Mouse (Mus musculus): ENCODE measurements at regions not wholly inside any gene's neighbourhood (a gene's known extent, or its start where the extent isn't known, plus 50 kb on each side); places are given as distances from the start of the nearest gene placed in this dataset.

DNA sequence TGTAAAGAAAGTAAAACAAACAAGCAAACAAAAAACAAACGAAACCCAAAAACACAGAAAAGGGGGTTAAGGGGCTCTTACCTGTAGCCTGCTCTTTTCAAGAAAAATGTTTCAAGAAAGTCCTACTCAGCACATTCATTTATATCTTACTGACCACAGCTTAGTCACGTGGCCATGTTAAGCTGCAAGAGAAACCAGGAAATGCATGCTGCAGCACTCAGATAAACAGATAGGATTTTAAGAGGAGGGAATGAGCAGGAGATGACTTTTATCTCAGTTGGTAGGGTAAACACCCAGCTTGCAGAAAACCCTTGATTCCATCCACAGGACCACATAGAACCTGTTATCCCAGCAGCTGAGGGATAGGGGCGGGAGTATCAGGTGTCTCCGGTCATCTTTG, 62.9 kb upstream of the Sfmbt2 start:
- TF ChIP-seq USF1 (IDR thresholded peaks at IDR 0.05; ENCODE audit: low read depth) (peak; percentile 45), MYOG (IDR thresholded peaks at IDR 0.05; ENCODE audit: control insufficient read depth, extremely low read depth, insufficient read length) (no peak)
- H3K27me3 ChIP-seq (ENCODE audit: control insufficient read depth, insufficient read depth, insufficient read length): no peaks in the 10 kb centered on the region
- no peaks in the 10 kb centered on the region for H3K79me3 ChIP-seq (ENCODE audit: low read depth)
- H3K36me3 ChIP-seq (ENCODE audit: control insufficient read depth, insufficient read depth): no peaks in the 10 kb centered on the region
- H3K4me3 ChIP-seq (ENCODE audit: insufficient read depth, poor library complexity, severe bottlenecking): no peak overlapping the region
- no peaks in the 10 kb centered on the region for H3K79me2 ChIP-seq (ENCODE audit: control insufficient read depth, insufficient read depth)
- H3ac ChIP-seq (ENCODE audit: control insufficient read depth, insufficient read length, low read depth): no peak overlapping the region

DNA sequence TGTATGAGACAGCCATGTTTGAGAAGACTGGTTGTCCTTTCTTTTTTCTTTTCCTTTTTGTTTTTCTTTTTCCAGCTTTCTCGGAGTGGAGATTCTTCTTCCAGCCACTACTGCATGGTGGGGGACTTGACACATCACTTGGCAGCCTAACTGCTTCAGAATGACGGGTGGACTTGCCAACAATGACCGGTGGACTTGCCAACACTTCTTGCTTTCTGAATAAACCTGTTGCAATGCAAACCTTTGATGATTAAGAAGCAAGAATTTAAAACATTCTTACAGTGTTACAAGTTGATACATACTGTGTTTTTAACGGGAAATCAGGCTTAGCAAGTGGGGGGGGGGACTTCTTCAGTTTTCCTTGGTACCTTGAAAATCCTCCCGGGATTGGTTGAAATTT, 60.7 kb upstream of the Sfmbt2 start:
- Histone ChIP-seq H3K36me3 (ENCODE audit: control insufficient read depth, insufficient read depth) (no peaks in the 10 kb centered on the region), H3K79me2 (ENCODE audit: control insufficient read depth, insufficient read depth) (no peaks in the 10 kb centered on the region), H3K79me3 (ENCODE audit: low read depth) (no peaks in the 10 kb centered on the region), H3K27me3 (ENCODE audit: control insufficient read depth, insufficient read depth, insufficient read length) (no peaks in the 10 kb centered on the region), H3K4me3 (ENCODE audit: insufficient read depth, poor library complexity, severe bottlenecking) (no peak overlapping the region), H3ac (ENCODE audit: control insufficient read depth, insufficient read length, low read depth) (no peak overlapping the region)
- TF ChIP-seq USF1 (IDR thresholded peaks at IDR 0.05; ENCODE audit: low read depth): no peak
- no peak for TF ChIP-seq MYOG (IDR thresholded peaks at IDR 0.05; ENCODE audit: control insufficient read depth, extremely low read depth, insufficient read length)
- no peak for TF ChIP-seq FOSL1 (IDR thresholded peaks at IDR 0.05; ENCODE audit: insufficient read depth, low read length, poor library complexity, severe bottlenecking)
- TF ChIP-seq MAX (IDR thresholded peaks at IDR 0.05): no peak
- no peak for TF ChIP-seq CTCF (IDR thresholded peaks at IDR 0.05; ENCODE audit: control insufficient read depth, insufficient read depth, insufficient read length)
- no peak for TF ChIP-seq CEBPB (IDR thresholded peaks at IDR 0.05; ENCODE audit: low read depth)

DNA sequence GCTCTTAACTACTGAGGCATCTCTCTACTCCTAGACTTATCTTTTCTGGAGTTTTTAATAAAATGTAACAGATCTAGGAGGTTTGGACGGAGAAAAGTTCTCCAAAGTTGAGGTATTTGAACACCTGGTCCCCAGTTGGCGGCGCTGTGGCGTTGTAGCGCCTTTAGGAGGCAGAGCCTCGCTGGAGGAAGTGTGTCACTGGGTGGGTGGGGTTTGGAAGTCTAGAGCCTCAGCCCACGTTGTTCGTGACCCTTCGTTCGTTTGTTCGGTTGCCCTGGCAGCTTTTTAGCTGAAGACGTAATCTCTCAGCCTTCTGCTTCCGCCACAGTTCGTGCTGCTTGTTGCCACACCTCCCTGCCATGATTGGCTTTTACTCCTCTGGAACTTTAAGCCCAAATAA, 58.6 kb upstream of the Sfmbt2 start:
- no peak for TF ChIP-seq MAX (IDR thresholded peaks at IDR 0.05)
- no peak for TF ChIP-seq MYOD1 (IDR thresholded peaks at IDR 0.05; ENCODE audit: control insufficient read depth, insufficient read length, low read depth)
- no peak for TF ChIP-seq CEBPB (IDR thresholded peaks at IDR 0.05; ENCODE audit: low read depth)
- no peak overlapping the region for H3ac ChIP-seq (ENCODE audit: control insufficient read depth, insufficient read length, low read depth)
- no peaks in the 10 kb centered on the region for H3K36me3 ChIP-seq (ENCODE audit: control insufficient read depth, insufficient read depth)
- H3K79me3 ChIP-seq (ENCODE audit: low read depth): no peaks in the 10 kb centered on the region
- H3K79me2 ChIP-seq (ENCODE audit: control insufficient read depth, insufficient read depth): no peaks in the 10 kb centered on the region
- no peaks in the 10 kb centered on the region for H3K27me3 ChIP-seq (ENCODE audit: control insufficient read depth, insufficient read depth, insufficient read length)
- H3K4me3 ChIP-seq (ENCODE audit: insufficient read depth, poor library complexity, severe bottlenecking): no peak overlapping the region

DNA sequence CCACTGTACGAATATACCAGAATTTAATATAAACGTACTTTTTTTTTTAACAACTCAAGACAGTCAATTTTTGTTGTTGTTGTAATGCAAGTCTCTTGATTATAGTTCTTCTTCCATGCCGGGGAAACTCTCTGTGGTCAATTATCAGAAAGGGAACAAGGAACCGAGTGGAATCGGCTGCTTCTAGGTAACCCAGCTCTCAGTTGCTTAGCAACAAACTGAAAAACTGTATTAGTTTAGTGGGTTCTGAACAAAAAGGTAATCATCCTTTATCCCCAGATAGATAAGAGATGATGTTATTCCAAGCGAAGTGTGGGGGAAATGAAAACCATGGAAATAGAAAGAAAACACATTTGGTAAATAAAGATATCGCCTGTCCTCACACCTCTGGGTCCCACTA, 57.9 kb upstream of the Sfmbt2 start:
- no peaks in the 10 kb centered on the region for H3K27me3 ChIP-seq (ENCODE audit: control insufficient read depth, insufficient read depth, insufficient read length)
- no peak overlapping the region for H3K4me3 ChIP-seq (ENCODE audit: insufficient read depth, poor library complexity, severe bottlenecking)
- H3ac ChIP-seq (ENCODE audit: control insufficient read depth, insufficient read length, low read depth): no peak overlapping the region
- H3K79me3 ChIP-seq (ENCODE audit: low read depth): no peaks in the 10 kb centered on the region
- H3K36me3 ChIP-seq (ENCODE audit: control insufficient read depth, insufficient read depth): no peaks in the 10 kb centered on the region
- no peaks in the 10 kb centered on the region for H3K79me2 ChIP-seq (ENCODE audit: control insufficient read depth, insufficient read depth)
- TF ChIP-seq MYOD1 (IDR thresholded peaks at IDR 0.05; ENCODE audit: control insufficient read depth, insufficient read length, low read depth) (no peak), MYOG (IDR thresholded peaks at IDR 0.05; ENCODE audit: control insufficient read depth, extremely low read depth, insufficient read length) (no peak), MAX (IDR thresholded peaks at IDR 0.05) (no peak)

DNA sequence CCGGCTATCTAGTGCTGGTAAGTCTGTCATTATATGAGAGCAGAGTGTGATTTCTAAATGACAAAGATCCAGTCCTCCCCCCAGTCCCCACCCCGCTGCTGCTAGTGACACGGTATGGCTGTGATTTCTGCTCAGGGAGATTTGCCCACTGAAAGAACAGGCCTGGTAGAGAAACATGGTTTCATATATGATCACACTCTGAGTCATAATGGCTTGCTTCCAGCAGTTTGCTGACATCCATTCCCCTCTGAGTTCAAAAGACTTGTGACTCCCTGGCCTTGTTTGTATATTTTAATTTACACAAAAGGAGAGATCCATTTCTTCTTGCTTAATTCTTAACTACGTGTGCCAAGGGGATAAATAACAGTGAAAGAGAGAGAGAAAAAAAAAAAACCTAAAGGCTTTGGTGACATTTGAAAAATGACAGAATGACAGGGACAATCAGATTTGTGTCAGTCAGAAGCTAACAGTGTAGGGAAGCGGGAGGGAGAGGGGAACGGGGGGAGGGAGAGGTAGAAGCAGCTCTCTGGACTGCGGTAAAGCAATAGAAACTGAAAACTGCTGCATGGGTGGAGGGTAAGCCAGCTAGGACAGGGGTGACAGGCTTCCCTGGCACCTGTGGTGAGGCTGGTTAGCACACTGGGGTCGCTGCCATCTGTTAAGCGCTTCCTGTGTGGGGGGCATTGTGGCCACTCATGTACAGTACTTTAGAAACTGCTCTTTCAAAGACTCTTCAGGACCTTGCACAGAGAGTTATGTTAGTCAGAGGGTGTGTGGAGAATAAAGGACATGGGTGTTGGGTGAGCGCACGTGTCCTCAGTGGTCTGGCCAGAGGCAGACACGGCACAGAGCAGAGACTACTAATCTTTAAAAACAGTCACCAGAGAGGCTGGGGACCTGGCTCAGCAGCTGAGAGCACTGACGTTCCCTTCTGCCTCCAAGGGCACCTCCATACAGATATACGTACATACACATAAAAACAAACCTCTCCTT, 55.8 kb upstream of the Sfmbt2 start:
- no peaks in the 10 kb centered on the region for H3K79me2 ChIP-seq (ENCODE audit: control insufficient read depth, insufficient read depth)
- TF ChIP-seq CTCF (IDR thresholded peaks at IDR 0.05; ENCODE audit: control insufficient read depth, insufficient read depth, insufficient read length) (no peak), FOSL1 (IDR thresholded peaks at IDR 0.05; ENCODE audit: insufficient read depth, low read length, poor library complexity, severe bottlenecking) (peak; percentile 45), MYOG (IDR thresholded peaks at IDR 0.05; ENCODE audit: control insufficient read depth, extremely low read depth, insufficient read length) (no peak)
- H3K4me3 ChIP-seq (ENCODE audit: insufficient read depth, poor library complexity, severe bottlenecking): no peak overlapping the region
- no peaks in the 10 kb centered on the region for H3K79me3 ChIP-seq (ENCODE audit: low read depth)
- H3K27me3 ChIP-seq (ENCODE audit: control insufficient read depth, insufficient read depth, insufficient read length): no peaks in the 10 kb centered on the region
- H3ac ChIP-seq (ENCODE audit: control insufficient read depth, insufficient read length, low read depth): no peak overlapping the region
- no peaks in the 10 kb centered on the region for H3K36me3 ChIP-seq (ENCODE audit: control insufficient read depth, insufficient read depth)

DNA sequence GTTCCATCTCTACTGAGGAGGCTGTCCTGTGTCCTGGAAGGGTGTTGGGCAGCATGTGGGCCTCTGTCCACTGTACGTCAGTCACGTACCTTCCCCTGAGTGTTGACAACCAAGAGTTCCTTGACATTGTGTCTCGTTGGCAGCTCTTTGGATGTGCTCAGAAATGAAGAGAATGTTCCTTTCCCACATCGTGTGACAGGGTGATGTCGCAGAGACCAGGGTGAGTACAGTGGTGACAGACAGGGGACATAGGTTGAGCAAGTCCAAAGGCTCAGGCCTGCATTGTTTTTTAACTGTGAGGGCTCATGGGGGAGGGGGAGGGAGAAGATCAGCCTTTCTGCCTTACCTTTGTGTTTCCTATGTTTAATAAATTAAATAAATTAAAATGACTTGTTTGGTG, 54.0 kb upstream of the Sfmbt2 start:
- no peak overlapping the region for H3ac ChIP-seq (ENCODE audit: control insufficient read depth, insufficient read length, low read depth)
- no peak overlapping the region for H3K4me3 ChIP-seq (ENCODE audit: insufficient read depth, poor library complexity, severe bottlenecking)
- no peaks in the 10 kb centered on the region for H3K79me3 ChIP-seq (ENCODE audit: low read depth)
- H3K36me3 ChIP-seq (ENCODE audit: control insufficient read depth, insufficient read depth): no peaks in the 10 kb centered on the region
- TF ChIP-seq MYOG (IDR thresholded peaks at IDR 0.05; ENCODE audit: control insufficient read depth, extremely low read depth, insufficient read length): no peak
- no peak for TF ChIP-seq FOSL1 (IDR thresholded peaks at IDR 0.05; ENCODE audit: insufficient read depth, low read length, poor library complexity, severe bottlenecking)
- TF ChIP-seq MAX (IDR thresholded peaks at IDR 0.05): no peak
- no peak for TF ChIP-seq CTCF (IDR thresholded peaks at IDR 0.05; ENCODE audit: control insufficient read depth, insufficient read depth, insufficient read length)
- no peak for TF ChIP-seq MYOD1 (IDR thresholded peaks at IDR 0.05; ENCODE audit: control insufficient read depth, insufficient read length, low read depth)
- no peak for TF ChIP-seq USF1 (IDR thresholded peaks at IDR 0.05; ENCODE audit: low read depth)
- TF ChIP-seq CEBPB (IDR thresholded peaks at IDR 0.05; ENCODE audit: low read depth): no peak
- H3K79me2 ChIP-seq (ENCODE audit: control insufficient read depth, insufficient read depth): no peaks in the 10 kb centered on the region
- no peaks in the 10 kb centered on the region for H3K27me3 ChIP-seq (ENCODE audit: control insufficient read depth, insufficient read depth, insufficient read length)

All from C2C12 (cell line).